Mouse (Mus musculus) ES-Bruce4 (cell line): ENCODE results near the gene Ubr3.

Experiments
- CTCF ChIP-seq: IDR thresholded peaks from one replicate; pipeline ENCODE4 v1.8.1; 2011; ENCODE audit warnings: low read depth, low read length
- EP300 ChIP-seq: IDR thresholded peaks from 2 replicates; pipeline ENCODE4 v1.6.1; 2011; ENCODE audit warnings: low read depth, low read length; ENCODE audit not compliant: insufficient read depth
- POLR2A ChIP-seq: IDR thresholded peaks from one replicate; pipeline ENCODE4 v1.8.1; 2011; ENCODE audit warnings: low read length; ENCODE audit not compliant: insufficient read depth

- TF ChIP-seq EP300 (no peak), POLR2A (no peak), CTCF (no peak)
Observed at GRCm38 (mm10) chr2:70060359-70061345, 163.6 kb downstream of the Ubr3 start.
